In the genomic region with DNA sequence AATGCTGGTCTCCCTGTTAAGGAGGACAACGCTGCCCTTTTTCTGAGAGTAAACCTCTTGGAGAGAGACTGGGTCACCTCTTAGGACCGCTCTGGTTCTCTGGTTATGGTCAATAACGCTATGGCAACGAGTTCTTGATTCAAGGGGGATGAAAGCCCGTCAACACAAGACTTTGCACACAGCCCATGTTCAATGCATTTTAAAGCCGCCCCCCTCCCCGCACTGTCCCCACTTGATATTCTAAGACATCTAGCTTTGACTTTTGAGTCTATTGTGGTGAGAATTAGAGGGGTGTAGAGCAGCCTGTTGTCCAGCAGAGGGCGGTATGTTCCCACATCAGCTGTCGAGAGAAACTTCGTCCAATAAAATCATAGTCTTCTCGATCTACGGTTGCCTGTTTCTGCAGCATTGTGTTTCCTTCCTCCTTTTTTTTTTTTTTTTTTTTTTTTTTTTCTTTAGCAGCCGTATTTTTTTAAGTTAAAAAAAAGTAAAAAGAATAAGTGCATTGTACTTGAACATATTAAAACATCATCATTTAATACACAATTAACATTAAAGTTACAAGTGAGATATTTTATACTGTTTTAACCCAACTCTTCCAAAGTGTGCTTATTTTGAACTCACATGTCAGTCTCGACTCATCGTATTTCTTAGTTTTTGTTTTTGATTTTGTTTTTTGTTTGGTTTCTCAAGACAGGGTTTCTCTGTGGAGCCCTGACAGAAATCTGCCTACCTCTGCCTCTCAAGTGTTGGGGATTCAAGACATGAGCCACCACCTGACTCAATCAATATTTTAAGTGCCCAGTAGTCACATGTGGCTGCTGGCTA, we compare ENCODE assay signal across 8 mouse cellular contexts. TPM values are rescaled to one million over a fixed set of nuclear protein-coding genes. Genes with fewer than 3 reads are reported as not detected.
DNase-seq lines count a peak whose midpoint lies in the region; ATAC-seq and TF ChIP-seq lines count a peak whose summit lies in the region.

No protein-coding gene starts in this region.

- H3K27me3 ChIP-seq in kidney, embryonic 14.5 days (ENCODE audit: control insufficient read depth, insufficient read depth, low read length) = no peaks in the 10 kb centered on the region
- H3K27me3 ChIP-seq in liver, embryonic 11.5 days (replicated peaks; ENCODE audit: control insufficient read depth, insufficient read depth, low read length) = no peaks in the 10 kb centered on the region
- H3K27me3 ChIP-seq in myocyte (ENCODE audit: control insufficient read depth, insufficient read depth, insufficient read length) = no peaks in the 10 kb centered on the region

- no peak overlapping the region for H3ac ChIP-seq in myocyte (ENCODE audit: control insufficient read depth, insufficient read length)

- H3K9me3 ChIP-seq in kidney, embryonic 14.5 days (ENCODE audit: control insufficient read depth, low read length) = no peaks in the 10 kb centered on the region
- no peaks in the 10 kb centered on the region for H3K9me3 ChIP-seq in liver, embryonic 11.5 days (ENCODE audit: control insufficient read depth, low read length)

- DNase-seq in urinary bladder, adult 18-20 months (ENCODE audit: low spot score in 2 of 2) = peak; percentile 36 to 44
- no peak for DNase-seq in urinary bladder, postnatal 10 days (ENCODE audit: low spot score)
- DNase-seq in gastrocnemius, postnatal 25 days = peak; percentile 41
- peak; percentile 52 for DNase-seq in liver, embryonic 11.5 days (ENCODE audit: low spot score)
- DNase-seq in spleen, postnatal 36 days (ENCODE audit: low spot score in 2 of 2) = peak; percentile 71 to 82

- no peak for TF ChIP-seq POLR2A in myocyte (IDR thresholded peaks at IDR 0.05; ENCODE audit: insufficient read length, low read depth)

- H3K27ac ChIP-seq in kidney, embryonic 14.5 days (ENCODE audit: low read depth, low read length) = no peak overlapping the region
- H3K27ac ChIP-seq in liver, embryonic 11.5 days (ENCODE audit: low read depth, low read length) = no peak overlapping the region

- no peak overlapping the region for H3K9ac ChIP-seq in kidney, embryonic 14.5 days (ENCODE audit: low read depth, low read length)
- no peak overlapping the region for H3K9ac ChIP-seq in liver, embryonic 11.5 days (ENCODE audit: low read depth, low read length)

- ATAC-seq in common myeloid progenitor, adult 5-6 weeks (replicated peaks; ENCODE audit: low read depth, poor library complexity, severe bottlenecking) = peak; percentile 61
- ATAC-seq in kidney, embryonic 14.5 days (ENCODE audit: low FRiP score, low TSS enrichment) = peak; percentile 61
- no peak for ATAC-seq in liver, embryonic 11.5 days (replicated peaks; ENCODE audit: low FRiP score)

- H3K36me3 ChIP-seq in kidney, embryonic 14.5 days (ENCODE audit: control insufficient read depth, insufficient read depth, low read length) = no peaks in the 10 kb centered on the region
- H3K36me3 ChIP-seq in liver, embryonic 11.5 days (ENCODE audit: control insufficient read depth, insufficient read depth, low read length) = no peaks in the 10 kb centered on the region
- H3K36me3 ChIP-seq in myocyte (ENCODE audit: control insufficient read depth, insufficient read depth) = no peaks in the 10 kb centered on the region

- no peak overlapping the region for H3K4me3 ChIP-seq in kidney, embryonic 14.5 days (ENCODE audit: low read length)
- no peak overlapping the region for H3K4me3 ChIP-seq in liver, embryonic 11.5 days (ENCODE audit: low read depth, low read length)
- H3K4me3 ChIP-seq in myocyte = no peak overlapping the region

- WGBS in kidney, embryonic 14.5 days = 25% methylated on average over 15 of the region's 15 CpGs
- 23% methylated on average over 15 of the region's 15 CpGs for WGBS in liver, embryonic 11.5 days

- no peaks in the 10 kb centered on the region for H3K4me1 ChIP-seq in kidney, embryonic 14.5 days (ENCODE audit: control insufficient read depth, insufficient read depth, low read length)
- peaks cover 20% of the 10 kb centered on the region for H3K4me1 ChIP-seq in liver, embryonic 11.5 days (replicated peaks; ENCODE audit: control insufficient read depth, insufficient read depth, low read length)

- no peaks in the 10 kb centered on the region for H3K79me2 ChIP-seq in myocyte (ENCODE audit: control insufficient read depth, insufficient read depth)

- no peak overlapping the region for H3K4me2 ChIP-seq in kidney, embryonic 14.5 days (replicated peaks; ENCODE audit: low read depth, low read length)
- H3K4me2 ChIP-seq in liver, embryonic 11.5 days = no peak overlapping the region
- peak overlapping the region; percentile 61 for H3K4me2 ChIP-seq in myocyte (ENCODE audit: low read depth)

TF ChIP-seq in myocyte, 11 proteins besides CTCF, POLR2A, EP300 and RAD21:
- TF ChIP-seq MYOG (IDR thresholded peaks at IDR 0.05; ENCODE audit: control insufficient read depth in 1 of 3, insufficient read depth in 1 of 3, insufficient read length in 2 of 3, low read depth in 2 of 3) (no peak), MAX (IDR thresholded peaks at IDR 0.05; ENCODE audit: low read depth) (no peak), USF1 (IDR thresholded peaks at IDR 0.05; ENCODE audit: low read depth) (no peak), POLR2AphosphoS2 (IDR thresholded peaks at IDR 0.05; ENCODE audit: insufficient read length, low read depth) (no peak), TCF12 (IDR thresholded peaks at IDR 0.05; ENCODE audit: insufficient read depth, poor library complexity, severe bottlenecking) (no peak), E2F4 (IDR thresholded peaks at IDR 0.05; ENCODE audit: insufficient read depth) (no peak), CEBPB (IDR thresholded peaks at IDR 0.05; ENCODE audit: insufficient read depth, poor library complexity, severe bottlenecking) (no peak), REST (IDR thresholded peaks at IDR 0.05; ENCODE audit: insufficient read depth, insufficient read length) (no peak), TCF3 (IDR thresholded peaks at IDR 0.05; ENCODE audit: insufficient read length, low read depth) (no peak), SRF (IDR thresholded peaks at IDR 0.05; ENCODE audit: control insufficient read depth, insufficient read length, low read depth) (no peak), MYOD1 (IDR thresholded peaks at IDR 0.05; ENCODE audit: control insufficient read depth in 1 of 3, insufficient read length in 2 of 3, low read depth in 2 of 3) (no peak)

RNA-seq across cellular contexts. Expression of a gene that starts 13.7 kb away (rescaled TPM):
- total RNA-seq in common myeloid progenitor, adult 5-6 weeks (2017) = 76.1 and 81.7 TPM in 2 replicates
- 10 to 100 TPM; 24.7 to 25.6 TPM for total RNA-seq in gastrocnemius, postnatal 25 days (2021)
- 59.9 and 83.4 TPM in 2 replicates for polyA plus RNA-seq in kidney, embryonic 14.5 days (2014; fragmentation: Nextera tagmentation; extraction: Ambion mirVana)
- polyA plus RNA-seq in liver, embryonic 11.5 days (2014; fragmentation: Nextera tagmentation; extraction: Ambion mirVana) = 77.4 and 87.8 TPM in 2 replicates
- polyA plus RNA-seq in myocyte (2012; fragmentation: generic; extraction: Trizol) = 25.6 TPM

RNA-seq across cellular contexts. Expression of a gene that starts 26.9 kb away (rescaled TPM):
- 1,072 and 1,492 TPM in 2 replicates for total RNA-seq in common myeloid progenitor, adult 5-6 weeks (2017)
- 10 to 100 TPM; 13.0 to 14.3 TPM for total RNA-seq in gastrocnemius, postnatal 25 days (2021)
- 5.7 and 9.2 TPM in 2 replicates for polyA plus RNA-seq in kidney, embryonic 14.5 days (2014; fragmentation: Nextera tagmentation; extraction: Ambion mirVana)
- polyA plus RNA-seq in liver, embryonic 11.5 days (2014; fragmentation: Nextera tagmentation; extraction: Ambion mirVana) = 59.2 and 66.1 TPM in 2 replicates
- 1.1 TPM for polyA plus RNA-seq in myocyte (2012; fragmentation: generic; extraction: Trizol)

RNA-seq across cellular contexts. Expression of a gene that starts 50.8 kb away (rescaled TPM):
- 44.9 and 61.6 TPM in 2 replicates for total RNA-seq in common myeloid progenitor, adult 5-6 weeks (2017)
- total RNA-seq in gastrocnemius, postnatal 25 days (2021) = 10 to 100 TPM; 15.3 to 20.1 TPM
- 23.3 and 32.6 TPM in 2 replicates for polyA plus RNA-seq in kidney, embryonic 14.5 days (2014; fragmentation: Nextera tagmentation; extraction: Ambion mirVana)
- polyA plus RNA-seq in liver, embryonic 11.5 days (2014; fragmentation: Nextera tagmentation; extraction: Ambion mirVana) = 40.4 and 41.5 TPM in 2 replicates
- 30.6 TPM for polyA plus RNA-seq in myocyte (2012; fragmentation: generic; extraction: Trizol)

RNA-seq across cellular contexts. Expression of a gene that starts 51.0 kb away (rescaled TPM):
- total RNA-seq in common myeloid progenitor, adult 5-6 weeks (2017) = 0.19 and 1.0 TPM in 2 replicates
- not detected for total RNA-seq in gastrocnemius, postnatal 25 days (2021)
- 0.79 and 0.83 TPM in 2 replicates for polyA plus RNA-seq in kidney, embryonic 14.5 days (2014; fragmentation: Nextera tagmentation; extraction: Ambion mirVana)
- polyA plus RNA-seq in liver, embryonic 11.5 days (2014; fragmentation: Nextera tagmentation; extraction: Ambion mirVana) = 0.27 and 0.63 TPM in 2 replicates
- polyA plus RNA-seq in myocyte (2012; fragmentation: generic; extraction: Trizol) = 0.20 TPM
